Mouse (Mus musculus) adipocyte (in vitro differentiated cells): Measurements from ENCODE around the gene Gm13691.
"Not testable (repeated sequence)": the region's sequence is repeated elsewhere in the genome, so short reads cannot be mapped to it uniquely, and the experiment has no call there.

ENCODE experiments used
- DNase-seq: peaks from one replicate; pipeline ENCODE4 v3.0.0-alpha.2; 2016; ENCODE audit warnings: low spot score

The Gm13691 gene

DNA sequence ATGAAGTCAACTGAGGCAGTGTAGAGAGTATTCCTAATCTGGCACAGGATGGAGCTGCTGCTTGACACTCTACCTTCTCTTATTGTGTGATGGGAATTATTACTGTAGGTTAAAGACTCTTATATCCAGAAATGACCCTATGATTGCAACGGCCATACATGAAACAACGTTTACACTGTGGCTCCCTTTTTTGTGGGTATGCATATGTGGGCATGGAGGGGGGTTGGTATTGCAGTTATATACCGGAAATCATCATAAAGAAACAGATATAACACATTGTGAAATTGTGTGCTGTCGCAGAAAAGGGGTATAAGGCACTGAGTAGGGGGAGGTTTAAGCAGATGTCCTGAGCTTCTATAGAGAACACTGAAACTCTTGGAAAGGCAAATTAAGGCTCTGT, 45.6 kb downstream of the Gm13691 start:
- no peak for DNase-seq

DNA sequence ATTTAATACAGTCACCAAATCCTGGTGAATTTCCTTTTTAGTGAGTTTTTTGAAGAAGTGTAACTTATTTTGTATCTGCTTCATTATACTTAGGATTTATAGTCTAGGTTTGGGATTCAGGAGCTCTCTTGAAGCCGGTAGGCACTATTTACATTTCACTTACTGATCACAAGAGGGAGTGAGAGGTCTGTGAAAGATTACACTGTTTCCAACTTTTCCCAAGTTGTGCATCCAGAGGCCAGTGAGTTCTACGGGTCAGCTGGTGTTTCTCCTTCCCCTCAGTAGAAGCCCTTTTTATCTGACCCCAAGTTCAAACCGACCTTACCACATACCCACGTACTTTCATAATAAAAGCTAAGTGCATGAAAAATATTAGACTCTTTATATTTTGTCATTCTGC, 47.0 kb downstream of the Gm13691 start:
- DNase-seq = peak; percentile 78

DNA sequence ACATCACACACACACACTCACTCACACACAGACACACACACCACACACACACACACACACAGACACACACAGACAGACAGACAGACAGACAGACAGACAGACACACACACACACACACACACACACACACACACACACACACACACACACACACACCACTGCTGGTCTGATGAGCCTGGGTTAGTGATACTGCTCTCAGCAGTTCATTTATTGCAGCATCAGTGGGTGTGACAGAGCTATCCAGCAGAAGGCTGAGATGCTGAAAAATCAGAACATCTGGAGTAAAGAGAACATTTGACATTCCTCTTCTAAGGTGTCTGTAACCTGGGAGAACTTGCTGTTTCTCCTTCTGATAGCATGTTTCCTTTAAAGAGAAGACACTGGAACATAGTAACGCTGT, 47.6 kb downstream of the Gm13691 start:
- not testable (repeated sequence) for DNase-seq

DNA sequence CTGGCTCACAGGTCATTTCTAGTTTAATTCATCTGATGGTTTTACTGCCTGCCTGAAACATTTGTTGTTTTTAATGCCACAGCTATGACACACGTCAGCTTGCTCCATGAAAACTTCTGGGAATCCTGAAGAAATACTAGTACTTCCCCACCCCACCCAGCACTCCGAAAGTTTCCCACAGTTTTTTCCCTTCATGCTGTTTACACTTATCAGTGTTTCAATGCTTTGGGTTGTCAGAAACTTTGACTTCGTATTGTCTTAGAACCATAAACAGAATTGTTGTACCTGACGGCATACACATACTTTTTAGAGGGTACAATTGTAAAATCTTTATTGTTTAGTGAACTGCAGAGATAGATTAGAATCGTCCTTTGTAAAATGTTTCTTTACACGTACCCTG, 48.9 kb downstream of the Gm13691 start:
- DNase-seq = no peak
